Mouse (Mus musculus): ENCODE data around the gene Olfr6. TPM values are rescaled to one million over a fixed set of nuclear protein-coding genes. Genes with fewer than 3 reads are reported as not detected.
"Not testable (repeated sequence)": the region's sequence is repeated elsewhere in the genome, so short reads cannot be mapped to it uniquely, and the experiment has no call there.

The Olfr6 gene
- not detected in 2 replicates for polyA plus RNA-seq (2012; rRNA removed)

DNA sequence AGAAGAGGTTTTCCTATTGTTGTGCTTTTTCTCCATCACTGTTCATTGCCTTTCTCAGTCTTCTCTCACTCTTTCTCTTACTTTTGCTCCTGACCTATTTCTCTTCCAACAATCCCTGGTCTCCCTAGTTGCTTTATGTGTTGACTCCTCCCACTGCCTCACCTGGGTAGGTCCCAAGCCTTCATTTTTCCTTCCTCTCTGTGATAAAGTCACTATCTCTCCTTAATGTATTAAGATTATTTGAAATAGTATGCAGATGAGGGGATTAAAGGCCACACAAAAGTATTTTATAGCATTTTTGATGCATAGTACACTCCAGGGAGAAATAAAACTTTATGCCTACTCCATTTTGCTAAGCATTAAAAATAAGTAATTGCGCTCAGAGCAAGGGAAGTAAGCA lies at the start of gene Olfr6:
Gene Olfr6, minus strand, starts transcription at position 101 of the 400 bp plus-strand sequence.
- DNase-seq (ENCODE audit: extremely low spot score in 1 of 2, low spot score in 1 of 2), result no peak

DNA sequence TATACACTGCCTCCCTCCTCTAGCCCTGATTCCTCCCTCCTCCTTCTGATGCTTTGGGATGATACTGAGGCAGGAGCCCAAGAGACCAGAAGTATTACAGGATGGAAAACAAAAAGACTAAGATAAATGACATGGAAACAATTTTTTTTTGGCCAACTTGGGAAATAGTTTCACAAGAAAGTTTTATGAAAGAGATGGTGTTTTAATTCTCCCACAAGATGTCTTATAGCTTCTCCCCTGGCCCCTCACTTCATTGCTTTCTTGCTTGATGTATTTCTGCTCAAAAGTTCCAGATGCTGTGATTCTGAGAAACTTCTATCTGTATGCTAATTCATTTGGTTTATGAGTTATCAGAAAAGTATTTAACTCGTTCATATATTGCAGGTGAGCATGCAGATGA lies 42.2 kb upstream of the Olfr6 start, which contains the start of gene Olfr2:
Gene Olfr2, minus strand, starts transcription at position 101 of the 400 bp plus-strand sequence.
- DNase-seq (ENCODE audit: extremely low spot score in 1 of 2, low spot score in 1 of 2), result no peak

DNA sequence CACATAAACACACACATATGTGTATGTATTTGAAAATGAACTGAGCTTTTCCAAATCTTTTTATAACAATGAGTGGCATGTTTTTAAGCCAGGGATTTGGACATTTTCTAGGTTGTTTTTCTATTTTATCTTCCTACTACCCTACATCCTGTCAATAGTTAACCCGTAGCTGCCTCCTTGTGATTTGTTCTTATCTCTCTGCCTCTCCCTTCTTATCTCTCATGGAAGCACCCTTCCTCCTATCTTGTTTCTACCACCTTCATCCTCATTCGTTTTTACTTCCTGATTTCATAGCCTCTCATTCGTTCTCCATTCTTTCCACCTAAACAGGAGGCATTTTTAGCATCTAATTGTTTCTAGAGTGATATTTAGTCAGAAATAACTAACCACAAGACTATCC lies 40.4 kb upstream of the Olfr6 start:
- no peak for DNase-seq (ENCODE audit: extremely low spot score in 1 of 2, low spot score in 1 of 2)

DNA sequence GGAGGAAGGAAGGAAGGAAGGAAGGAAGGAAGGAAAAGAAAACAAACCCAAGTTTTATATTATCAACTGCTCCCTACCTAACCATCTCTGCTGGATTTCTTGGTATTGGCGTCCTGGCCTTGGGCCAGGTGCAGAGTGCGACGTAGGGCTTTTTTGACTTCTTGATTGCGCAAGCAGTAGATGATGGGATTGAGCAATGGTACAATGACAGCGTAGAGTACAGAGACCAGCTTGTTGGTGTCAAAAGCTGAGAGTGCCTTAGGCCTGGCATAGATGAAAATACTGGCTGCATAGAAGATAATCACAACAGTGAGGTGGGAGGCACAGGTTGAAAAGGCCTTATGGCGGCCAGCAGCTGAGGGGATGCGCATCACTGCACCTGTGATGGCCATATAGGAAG lies 37.1 kb upstream of the Olfr6 start:
- no peak for DNase-seq (ENCODE audit: extremely low spot score in 1 of 2, low spot score in 1 of 2)

DNA sequence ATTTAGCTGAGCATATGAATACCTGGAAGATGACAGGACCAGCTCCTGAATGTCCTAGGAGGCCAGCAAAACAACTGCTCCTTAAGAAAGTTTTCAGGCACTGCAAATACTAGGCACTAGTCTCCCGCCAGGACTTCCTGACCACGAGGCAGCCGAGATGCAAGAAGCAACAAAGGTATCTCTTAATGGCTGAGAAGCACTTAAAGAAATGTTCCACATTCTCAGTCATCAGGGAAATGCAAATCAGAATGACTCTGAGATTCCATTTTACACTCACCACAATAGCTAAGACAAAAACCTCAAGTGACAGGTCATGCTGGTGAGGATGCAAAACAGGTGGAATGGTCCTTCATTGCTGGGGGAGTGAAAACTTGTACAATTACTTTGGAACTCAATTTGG lies 21.5 kb upstream of the Olfr6 start:
- no peak for DNase-seq (ENCODE audit: extremely low spot score in 1 of 2, low spot score in 1 of 2)

DNA sequence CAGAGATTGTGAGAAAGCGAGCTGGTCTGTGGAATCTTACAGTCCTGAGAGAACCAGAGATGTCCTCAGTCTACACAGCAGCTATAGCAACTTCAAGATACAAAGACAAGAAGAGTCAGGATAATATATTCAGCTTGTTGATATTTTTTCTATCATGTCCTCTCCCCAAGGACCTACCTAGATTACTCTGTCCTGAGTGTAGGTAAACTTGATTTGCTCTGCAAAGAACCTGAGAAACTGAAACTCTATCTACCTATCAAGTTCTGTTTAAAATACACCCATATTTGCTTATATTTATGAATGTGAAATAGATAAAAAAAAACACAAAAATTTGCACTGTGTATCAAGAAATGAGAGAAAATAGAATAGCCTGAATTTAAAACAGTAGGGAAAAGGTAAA lies 11.6 kb upstream of the Olfr6 start, which contains the start of gene Olfr711:
Gene Olfr711, minus strand, starts transcription at position 101 of the 400 bp plus-strand sequence.
- DNase-seq (ENCODE audit: extremely low spot score in 1 of 2, low spot score in 1 of 2), result no peak

DNA sequence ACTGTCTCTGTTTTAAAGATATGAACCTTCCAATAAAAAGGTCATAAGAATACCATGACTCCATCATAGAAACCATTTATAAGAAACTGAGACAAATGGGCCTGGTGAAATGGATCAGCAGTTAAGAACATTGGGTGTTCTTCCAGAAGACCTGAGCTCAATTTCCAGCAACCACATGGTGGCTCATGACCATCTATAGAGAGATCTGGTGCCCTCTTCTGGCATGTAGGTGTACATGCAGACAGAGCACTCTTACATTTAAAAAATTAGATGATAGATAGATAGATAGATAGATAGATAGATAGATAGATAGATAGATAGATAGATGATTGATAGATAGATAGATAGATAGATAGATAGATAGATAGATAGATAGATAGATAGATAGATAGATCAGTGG lies 3.8 kb upstream of the Olfr6 start:
- DNase-seq (ENCODE audit: extremely low spot score in 1 of 2, low spot score in 1 of 2), result not testable (repeated sequence)

DNA sequence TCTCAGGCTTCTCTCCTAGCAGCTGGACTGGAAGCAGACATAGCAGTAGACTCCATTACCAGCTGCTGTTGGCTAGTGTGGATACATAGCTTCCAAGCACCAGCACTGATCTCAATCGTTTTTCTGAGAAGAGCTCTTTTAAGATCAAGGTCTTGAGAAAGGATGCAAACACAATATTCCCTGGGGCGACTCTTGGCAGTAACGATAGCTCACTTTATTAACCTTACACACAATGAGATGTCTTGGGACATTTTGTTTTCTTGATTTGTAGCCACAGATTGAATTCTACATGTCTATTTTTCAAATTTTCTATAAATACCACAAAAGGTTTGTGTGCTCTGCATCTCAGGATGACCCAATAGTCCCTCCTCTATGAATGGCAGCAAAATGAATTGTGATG lies 15.5 kb downstream of the Olfr6 start, which contains the start of gene Olfr710:
Gene Olfr710, minus strand, starts transcription at position 101 of the 400 bp plus-strand sequence.
- no peak for DNase-seq (ENCODE audit: extremely low spot score in 1 of 2, low spot score in 1 of 2)

DNA sequence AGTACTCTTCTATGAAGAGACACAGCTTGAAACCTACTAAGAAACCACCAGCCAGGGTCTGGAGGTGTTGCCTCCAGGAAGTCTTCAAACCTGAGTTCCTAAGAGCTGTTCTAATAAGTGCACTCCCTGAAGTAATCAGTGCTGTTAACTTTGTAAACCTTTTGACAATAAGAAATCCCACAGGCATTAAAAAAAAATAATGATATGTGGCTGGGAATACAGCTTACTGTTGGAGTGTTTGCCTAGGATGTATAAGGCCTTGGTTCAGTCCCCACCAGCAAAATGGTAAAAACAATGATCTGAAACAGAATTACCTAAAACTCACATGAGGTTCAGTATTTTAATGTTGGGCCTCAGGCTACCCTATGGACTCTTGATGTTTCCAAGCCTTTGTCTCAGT lies 31.6 kb downstream of the Olfr6 start, which contains the start of gene Olfr709-ps1:
Gene Olfr709-ps1, minus strand, starts transcription at position 101 of the 400 bp plus-strand sequence.
- DNase-seq (ENCODE audit: extremely low spot score in 1 of 2, low spot score in 1 of 2), result no peak

DNA sequence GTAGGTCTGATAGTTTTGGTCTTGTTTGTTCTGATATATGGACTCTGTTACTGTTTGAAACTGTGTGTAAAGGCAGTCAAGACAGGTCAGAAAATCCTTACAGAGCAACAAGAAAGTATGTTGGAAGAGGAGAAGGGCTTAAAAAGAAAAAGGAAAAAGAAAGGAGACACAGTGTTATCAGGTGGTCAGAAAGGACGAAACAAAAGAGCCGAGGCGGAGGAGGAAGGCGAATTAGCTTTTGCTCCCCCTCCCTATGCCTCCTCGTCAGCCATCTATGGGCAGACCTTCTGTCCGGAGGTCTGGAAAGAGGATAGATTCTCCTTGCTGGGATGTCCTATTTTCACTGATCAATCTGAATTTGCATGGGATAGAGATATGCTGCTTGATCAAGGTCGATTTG lies 42.8 kb downstream of the Olfr6 start:
- not testable (repeated sequence) for DNase-seq (ENCODE audit: extremely low spot score in 1 of 2, low spot score in 1 of 2)

DNA sequence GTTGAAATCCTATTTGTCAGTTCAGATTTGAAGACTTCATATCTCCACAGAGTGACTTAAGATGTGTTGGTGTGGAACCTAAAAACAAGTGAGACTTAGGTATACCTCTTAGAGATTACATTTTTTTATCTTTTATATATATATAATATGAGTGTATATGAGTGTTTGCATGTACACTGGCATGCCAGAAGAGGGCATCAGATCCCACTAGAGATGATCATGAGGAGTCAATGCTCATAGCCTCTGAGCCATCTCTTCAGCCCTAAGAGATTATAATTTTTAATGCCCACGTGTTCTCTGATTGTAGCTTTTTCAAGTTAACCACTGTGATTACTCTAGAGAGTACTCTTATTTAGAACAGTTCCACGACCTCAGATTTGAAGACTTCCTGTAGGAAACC lies 56.1 kb downstream of the Olfr6 start, which contains the start of gene Olfr1532-ps1:
Gene Olfr1532-ps1, plus strand, starts transcription at position 326 of the 400 bp plus-strand sequence.
- no peak for DNase-seq (ENCODE audit: extremely low spot score in 1 of 2, low spot score in 1 of 2)

Other genes with a start within 250 kb of the Olfr6 start
- gene Olfr695, start 247.5 kb downstream of the Olfr6 start, polyA plus RNA-seq (2012; rRNA removed), result 0.02 TPM in 1 of 2 replicates, not detected in the other
- gene Olfr697, start 221.5 kb downstream of the Olfr6 start, polyA plus RNA-seq (2012; rRNA removed), result not detected in 2 replicates
- not detected in 2 replicates for gene Olfr698, start 208.5 kb downstream of the Olfr6 start, polyA plus RNA-seq (2012; rRNA removed)
- not detected in 2 replicates for gene Olfr699, start 170.7 kb downstream of the Olfr6 start, polyA plus RNA-seq (2012; rRNA removed)
- gene Olfr700, start 155.1 kb downstream of the Olfr6 start, polyA plus RNA-seq (2012; rRNA removed), result not detected in 2 replicates
- not detected in 2 replicates for gene Olfr701, start 149.8 kb downstream of the Olfr6 start, polyA plus RNA-seq (2012; rRNA removed)
- gene Olfr702, start 130.0 kb downstream of the Olfr6 start, polyA plus RNA-seq (2012; rRNA removed), result not detected in 2 replicates
- not detected in 2 replicates for gene Olfr703, start 120.6 kb downstream of the Olfr6 start, polyA plus RNA-seq (2012; rRNA removed)
- not detected in 2 replicates for gene Olfr704, start 100.8 kb downstream of the Olfr6 start, polyA plus RNA-seq (2012; rRNA removed)
- gene Olfr705, start 87.0 kb downstream of the Olfr6 start, polyA plus RNA-seq (2012; rRNA removed), result not detected in 2 replicates
- not detected in 2 replicates for gene Olfr706, start 75.8 kb downstream of the Olfr6 start, polyA plus RNA-seq (2012; rRNA removed)
- gene Olfr707, start 62.7 kb downstream of the Olfr6 start, polyA plus RNA-seq (2012; rRNA removed), result not detected in 2 replicates
- not detected in 2 replicates for gene Olfr1532-ps1, start 55.9 kb downstream of the Olfr6 start, polyA plus RNA-seq (2012; rRNA removed)
- not detected in 2 replicates for gene Olfr709-ps1, start 31.7 kb downstream of the Olfr6 start, polyA plus RNA-seq (2012; rRNA removed)
- not detected in 2 replicates for gene Olfr710, start 15.6 kb downstream of the Olfr6 start, polyA plus RNA-seq (2012; rRNA removed)
- gene Olfr711, start 11.5 kb upstream of the Olfr6 start, polyA plus RNA-seq (2012; rRNA removed), result not detected in 2 replicates
- gene Olfr2, start 42.1 kb upstream of the Olfr6 start, polyA plus RNA-seq (2012; rRNA removed), result not detected in 2 replicates
- not detected in 2 replicates for gene Olfr713, start 67.2 kb upstream of the Olfr6 start, polyA plus RNA-seq (2012; rRNA removed)
- gene Olfr714, start 107.0 kb upstream of the Olfr6 start, polyA plus RNA-seq (2012; rRNA removed), result 0.04 TPM in 1 of 2 replicates, not detected in the other
- not detected in 2 replicates for gene Olfr17, start 129.3 kb upstream of the Olfr6 start, polyA plus RNA-seq (2012; rRNA removed)
- not detected in 2 replicates for gene Olfr715b, start 146.4 kb upstream of the Olfr6 start, polyA plus RNA-seq (2012; rRNA removed)
- gene Olfr715, start 167.1 kb upstream of the Olfr6 start, polyA plus RNA-seq (2012; rRNA removed), result not detected in 2 replicates
- gene Olfr716, start 174.4 kb upstream of the Olfr6 start, polyA plus RNA-seq (2012; rRNA removed), result not detected in 2 replicates
- gene Nlrp14, start 203.1 kb upstream of the Olfr6 start, polyA plus RNA-seq (2012; rRNA removed), result not detected in 2 replicates
- not detected in 2 replicates for gene Rbmxl2, start 245.5 kb upstream of the Olfr6 start, polyA plus RNA-seq (2012; rRNA removed)